Mouse (Mus musculus) spleen, adult 10 weeks (tissue): Measurements from ENCODE around the gene Nuf2. TPM values are rescaled to one million over a fixed set of nuclear protein-coding genes. Genes with fewer than 3 reads are reported as not detected.

ENCODE experiments used
- polyA plus RNA-seq: library from polyadenylated mRNA; stranded (reverse); fragments of 350-450 nt; fragmentation: Illumina TruSeq; extraction: RNeasy Lipid Tissue Mini Kit (QIAGEN cat#74804); gene quantifications from one replicate; pipeline ENCODE4 v1.2.3, GENCODE M21; 2015; ENCODE audit warnings: low replicate concordance; ENCODE audit not compliant: insufficient read depth

Nuf2 gene
- 15.9 TPM for polyA plus RNA-seq

DNA sequence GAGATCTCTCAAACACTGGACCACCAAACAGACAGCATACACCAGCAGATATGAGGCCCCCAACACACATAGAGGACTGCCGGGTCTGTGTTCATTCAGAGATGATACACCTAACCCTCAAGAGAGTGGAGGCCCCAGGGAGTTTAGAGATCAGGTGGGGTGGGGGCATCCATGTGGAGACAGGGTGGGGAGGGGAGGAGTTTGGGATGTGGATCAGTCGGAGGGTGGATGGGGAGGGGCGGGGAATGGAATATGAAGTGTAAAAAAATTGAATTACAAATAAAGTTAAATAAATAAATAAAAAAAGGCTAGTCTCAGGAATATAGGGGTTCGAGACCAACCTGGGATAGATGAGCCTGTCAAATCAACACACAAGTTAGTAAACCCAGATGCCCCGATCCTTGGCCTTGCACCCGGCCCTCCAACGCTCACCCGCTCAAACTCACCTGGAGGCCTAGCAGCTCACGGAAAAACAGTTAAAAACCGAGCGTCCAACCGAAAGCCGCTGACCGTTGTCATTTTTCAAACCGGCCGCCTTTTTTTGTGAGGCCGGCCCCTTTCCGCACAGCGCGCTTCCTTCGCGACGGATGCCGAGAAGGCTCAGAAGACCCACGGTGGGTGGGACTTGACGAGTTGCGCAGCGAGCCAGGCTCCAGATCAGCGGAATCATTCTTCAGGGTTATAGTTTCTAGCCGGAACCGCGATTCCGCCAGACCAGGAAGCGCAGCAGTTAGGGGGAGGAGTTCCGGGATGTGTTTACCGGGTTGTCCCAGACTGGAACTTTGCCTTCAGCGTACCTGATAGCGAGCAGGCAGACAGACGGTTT lies at the start of gene Nuf2:
Nuf2 (minus strand) TSS at position 589 of the 826 bp plus-strand sequence.

Other genes starting within 250 kb of the Nuf2 start
- gene Rgs5, start 124.0 kb upstream of the Nuf2 start, polyA plus RNA-seq: 9.2 TPM
- 5.4 TPM for gene Rgs4, start 216.2 kb upstream of the Nuf2 start, polyA plus RNA-seq